Mouse (Mus musculus): ENCODE data around the gene C1ql4. TPM values are rescaled to one million over a fixed set of nuclear protein-coding genes. Genes with fewer than 3 reads are reported as not detected.

C1ql4 gene
- not detected for total RNA-seq (2023)

GRCm38 (mm10) chr15:99087253-99088075 is at the start of gene C1ql4:
Gene C1ql4 (minus strand): TSS chr15:99087817.

GRCm38 (mm10) chr15:99125711-99126080 is 38.1 kb upstream of the C1ql4 start, which contains the start of gene Spats2:
Gene Spats2 (plus strand): TSS chr15:99125916.

GRCm38 (mm10) chr15:99092870-99093269 is 5.3 kb upstream of the C1ql4 start, which contains the start of gene Dnajc22:
Gene Dnajc22 (plus strand): TSS chr15:99093170.

GRCm38 (mm10) chr15:99074019-99074599 is 13.5 kb downstream of the C1ql4 start, which contains the start of gene Troap:
Gene Troap (plus strand): TSS chr15:99074575.

GRCm38 (mm10) chr15:99055040-99055439 is 32.6 kb downstream of the C1ql4 start, which contains the start of gene Prph:
Gene Prph (plus strand): TSS chr15:99055174.

Other genes starting within 250 kb of the C1ql4 start
- 279 TPM for gene Kmt2d, start 216.6 kb downstream of the C1ql4 start, total RNA-seq (2023)
- gene Rhebl1, start 193.3 kb downstream of the C1ql4 start, total RNA-seq (2023): 25.1 TPM
- not detected for gene Dhh, start 189.3 kb downstream of the C1ql4 start, total RNA-seq (2023)
- 354 TPM for gene Lmbr1l, start 169.6 kb downstream of the C1ql4 start, total RNA-seq (2023)
- 224 TPM for gene Tuba1b, start 153.3 kb downstream of the C1ql4 start, total RNA-seq (2023)
- not detected for gene Gm49450, start 134.3 kb downstream of the C1ql4 start, total RNA-seq (2023)
- 289 TPM for gene Tuba1a, start 134.1 kb downstream of the C1ql4 start, total RNA-seq (2023)
- 61.4 TPM for gene Tuba1c, start 57.9 kb downstream of the C1ql4 start, total RNA-seq (2023)
- not detected for gene Prph, start 32.6 kb downstream of the C1ql4 start, total RNA-seq (2023)
- 0.68 TPM for gene Troap, start 13.2 kb downstream of the C1ql4 start, total RNA-seq (2023)
- gene Dnajc22, start 5.4 kb upstream of the C1ql4 start, total RNA-seq (2023): not detected
- not detected for gene Spats2, start 38.1 kb upstream of the C1ql4 start, total RNA-seq (2023)
- gene Kcnh3, start 137.0 kb upstream of the C1ql4 start, total RNA-seq (2023): 2.1 TPM
- gene Mcrs1, start 164.1 kb upstream of the C1ql4 start, total RNA-seq (2023): 109 TPM
- 22.4 TPM for gene Prpf40b, start 207.3 kb upstream of the C1ql4 start, total RNA-seq (2023)
- gene Fam186b, start 208.1 kb upstream of the C1ql4 start, total RNA-seq (2023): 0.18 TPM

All from CD4-positive naive resting alpha-beta T cell, adult 57 days (primary cell).